In genomic region chr1:160792686-160793355, GRCm38 (mm10) we compare ENCODE assay signal across 8 mouse cellular contexts. TPM values are rescaled to one million over a fixed set of nuclear protein-coding genes. Genes with fewer than 3 reads are reported as not detected.
DNase-seq lines count a peak whose midpoint lies in the region; ATAC-seq lines count a peak whose summit lies in the region.

Rabgap1l (minus strand) TSS chr1:160793211.

- DNase-seq in NIH3T3 (ENCODE audit: low read depth) = peak; percentile 96
- peak; percentile 96 for DNase-seq in cerebellum, postnatal 10 days
- peak; percentile 42 to 64 for DNase-seq in frontal cortex, postnatal 14 days (ENCODE audit: low spot score in 2 of 2)
- peak; percentile 92 for DNase-seq in hindbrain, embryonic 14.5 days (ENCODE audit: low spot score)
- DNase-seq in layer of hippocampus, postnatal 36 days = peak; percentile 68 to 69
- DNase-seq in lung, postnatal 36 days = peak; percentile 90
- DNase-seq in retina, postnatal 1 day = peak; percentile 94
- peak; percentile 65 to 71 for DNase-seq in urinary bladder, adult 18-20 months (ENCODE audit: low spot score in 2 of 2)

- no peaks in the 10 kb centered on the region for H3K27me3 ChIP-seq in hindbrain, embryonic 14.5 days (ENCODE audit: control insufficient read depth, insufficient read depth, low read length)

- H3K4me1 ChIP-seq in hindbrain, embryonic 14.5 days (replicated peaks; ENCODE audit: control insufficient read depth, insufficient read depth, low read length) = peaks cover 9% of the 10 kb centered on the region

- H3K4me3 ChIP-seq in hindbrain, embryonic 14.5 days (replicated peaks; ENCODE audit: low read length) = peak within 1 kb of the TSS; percentile 97

- H3K9ac ChIP-seq in hindbrain, embryonic 14.5 days = peak within 1 kb of the TSS; percentile 93

- H3K36me3 ChIP-seq in hindbrain, embryonic 14.5 days (replicated peaks; ENCODE audit: control insufficient read depth, insufficient read depth) = no peaks in the 10 kb centered on the region

- peak; percentile 96 for ATAC-seq in hindbrain, embryonic 14.5 days (ENCODE audit: low FRiP score)

- H3K27ac ChIP-seq in hindbrain, embryonic 14.5 days = peak within 1 kb of the TSS; percentile 63

- peak within 1 kb of the TSS; percentile 99 for H3K4me2 ChIP-seq in hindbrain, embryonic 14.5 days (replicated peaks)

- WGBS in hindbrain, embryonic 14.5 days = under 1% methylated on average over 65 of the region's 67 CpGs

- H3K9me3 ChIP-seq in hindbrain, embryonic 14.5 days (ENCODE audit: control insufficient read depth, low read length) = no peaks in the 10 kb centered on the region

RNA-seq across cellular contexts. Expression of gene Rabgap1l, which starts in this region (rescaled TPM):
- 41.7 and 45.3 TPM in 2 replicates for polyA plus RNA-seq in hindbrain, embryonic 14.5 days (2014; fragmentation: Nextera tagmentation; extraction: Ambion mirVana)
- total RNA-seq in layer of hippocampus, postnatal 36 days (2021) = 100 to 1,000 TPM; 249 to 258 TPM

Comparison
In these comparisons a context has a peak if more than half of its experiments do, and no peak if none do; other contexts are left out.
1. Peak in every context shown above with its lines: DNase-seq, ATAC-seq, H3K4me3 ChIP-seq and H3K27ac ChIP-seq.